Mouse (Mus musculus) heart, embryonic 15.5 days (tissue): ENCODE results near the gene Ptprs. TPM values are rescaled to one million over a fixed set of nuclear protein-coding genes. Genes with fewer than 3 reads are reported as not detected.

Experiments
- ATAC-seq: fragments of 200-750 bp; cut with Nextera tagmentation; replicated peaks from 2 replicates; pipeline ENCODE4 v1.8.0; 2017; ENCODE audit warnings: low read depth, moderate TSS enrichment; ENCODE audit not compliant: insufficient number of reproducible peaks, insufficient read depth, low FRiP score
- H3K27ac ChIP-seq: fragments of 300-500 bp; sonication (generic); 2 replicates; pipeline ENCODE4 v1.5.1; 2015; ENCODE audit warnings: mild to moderate bottlenecking, inconsistent platforms
- H3K27me3 ChIP-seq: fragments of 300-500 bp; sonication (generic); 2 replicates; pipeline ENCODE4 v1.6.1; 2015; ENCODE audit warnings: inconsistent platforms
- H3K36me3 ChIP-seq: fragments of 300-500 bp; sonication (generic); 2 replicates; pipeline ENCODE4 v1.6.1; 2015; ENCODE audit warnings: mild to moderate bottlenecking, inconsistent platforms
- H3K4me1 ChIP-seq: fragments of 300-500 bp; sonication (generic); replicated peaks from 2 replicates; pipeline ENCODE4 v1.6.1; 2015; ENCODE audit warnings: inconsistent platforms
- H3K4me2 ChIP-seq: fragments of 300-500 bp; sonication (generic); 2 replicates; pipeline ENCODE4 v1.6.1; 2015; ENCODE audit warnings: inconsistent platforms, mild to moderate bottlenecking, moderate library complexity
- H3K4me3 ChIP-seq: fragments of 300-500 bp; sonication (generic); 2 replicates; pipeline ENCODE4 v1.5.1; 2015; ENCODE audit warnings: mild to moderate bottlenecking, inconsistent platforms
- H3K9ac ChIP-seq: fragments of 300-500 bp; sonication (generic); 2 replicates; pipeline ENCODE4 v1.6.1; 2015; ENCODE audit warnings: mild to moderate bottlenecking, inconsistent platforms
- H3K9me3 ChIP-seq: fragments of 300-500 bp; sonication (generic); replicated peaks from 2 replicates; pipeline ENCODE4 v1.6.1; 2016; ENCODE audit warnings: inconsistent platforms
- WGBS: fragments of 180-500 bp; shearing (Covaris S2); methylation state at CpG from one replicate; pipeline ENCODE4 v1.1.7; 2015; ENCODE audit warnings: mixed read lengths; 5-methylcytosine and 5-hydroxymethylcytosine counted together
- polyA plus RNA-seq: library from polyadenylated mRNA; unstranded; fragments of >200 nt; fragmentation: Nextera tagmentation; extraction: Ambion mirVana; gene quantifications from 2 replicates; pipeline ENCODE4 v1.2.1, GENCODE M21; 2015

The Ptprs gene
- polyA plus RNA-seq, 1 experiment from 2014 or later = 37.6 TPM

GRCm38 (mm10) chr17:56473611-56473905, 2.7 kb downstream of the Ptprs start:
- Histone ChIP-seq H3K4me3 (peak overlapping the region; percentile 86), H3K36me3 (no peaks in the 10 kb centered on the region), H3K27me3 (peaks cover 59% of the 10 kb centered on the region), H3K4me2 (peak overlapping the region; percentile 99), H3K27ac (no peak overlapping the region), H3K9ac (peak overlapping the region; percentile 86), H3K9me3 (0 out of 2 replicates have a peak, but pooled peaks cover 5% of the 10 kb centered on the region), H3K4me1 (peaks cover 73% of the 10 kb centered on the region)
- 2% methylated on average over 11 of the region's 11 CpGs for WGBS
- ATAC-seq = no peak

GRCm38 (mm10) chr17:56472733-56473610, 3.3 kb downstream of the Ptprs start:
- H3K4me1 ChIP-seq = peaks cover 79% of the 10 kb centered on the region
- peak overlapping the region; percentile 86 for H3K9ac ChIP-seq
- H3K27ac ChIP-seq = no peak overlapping the region

GRCm38 (mm10) chr17:56472121-56472520, 4.2 kb downstream of the Ptprs start:
- no peaks in the 10 kb centered on the region for H3K36me3 ChIP-seq
- H3K27ac ChIP-seq = no peak overlapping the region
- H3K4me1 ChIP-seq = peaks cover 87% of the 10 kb centered on the region
- peak overlapping the region; percentile 50; the same call in 1 of the 2 replicates for H3K9ac ChIP-seq
- peak overlapping the region; percentile 86 for H3K4me3 ChIP-seq
- WGBS = 14% methylated on average over 16 of the region's 16 CpGs
- peak overlapping the region; percentile 99 for H3K4me2 ChIP-seq
- H3K9me3 ChIP-seq = 0 out of 2 replicates have a peak, but pooled peaks cover 5% of the 10 kb centered on the region
- H3K27me3 ChIP-seq = peaks cover 47% of the 10 kb centered on the region
- no peak for ATAC-seq

More at GRCm38 (mm10) chr17:56472733-56473610, 3.3 kb downstream of the Ptprs start:
- Histone ChIP-seq H3K4me3 (peak overlapping the region; percentile 86), H3K36me3 (no peaks in the 10 kb centered on the region), H3K27me3 (peaks cover 55% of the 10 kb centered on the region), H3K9me3 (0 out of 2 replicates have a peak, but pooled peaks cover 5% of the 10 kb centered on the region), H3K4me2 (peak overlapping the region; percentile 99)
- 4% methylated on average over 50 of the region's 50 CpGs for WGBS
- ATAC-seq = no peak

GRCm38 (mm10) chr17:56471136-56471535, 5.1 kb downstream of the Ptprs start:
- H3K27ac ChIP-seq = no peak overlapping the region
- 65% methylated on average over 5 of the region's 5 CpGs for WGBS
- no peaks in the 10 kb centered on the region for H3K36me3 ChIP-seq
- ATAC-seq = no peak
- H3K4me1 ChIP-seq = peaks cover 87% of the 10 kb centered on the region
- no peaks in the 10 kb centered on the region for H3K9me3 ChIP-seq
- H3K4me2 ChIP-seq = no peak overlapping the region
- H3K4me3 ChIP-seq = no peak overlapping the region
- peaks cover 47% of the 10 kb centered on the region for H3K27me3 ChIP-seq
- H3K9ac ChIP-seq = no peak overlapping the region

- Histone ChIP-seq H3K27ac (no peak overlapping the region), H3K4me3 (peak overlapping the region; percentile 45), H3K36me3 (no peaks in the 10 kb centered on the region), H3K4me2 (peak overlapping the region; percentile 72), H3K9me3 (no peaks in the 10 kb centered on the region), H3K9ac (no peak overlapping the region), H3K4me1 (peaks cover 83% of the 10 kb centered on the region), H3K27me3 (peaks cover 47% of the 10 kb centered on the region)
- no peak for ATAC-seq
- WGBS = 25% methylated on average over 10 of the region's 10 CpGs
Measured at GRCm38 (mm10) chr17:56470571-56470970, 5.7 kb downstream of the Ptprs start.

GRCm38 (mm10) chr17:56470001-56470436, 6.3 kb downstream of the Ptprs start:
- peak overlapping the region; percentile 72 for H3K4me2 ChIP-seq
- peak overlapping the region; percentile 75 for H3K27ac ChIP-seq
- 3% methylated on average over 22 of the region's 26 CpGs for WGBS
- no peak for ATAC-seq
- peaks cover 44% of the 10 kb centered on the region for H3K27me3 ChIP-seq
- H3K9me3 ChIP-seq = no peaks in the 10 kb centered on the region
- H3K36me3 ChIP-seq = no peaks in the 10 kb centered on the region
- H3K4me1 ChIP-seq = peaks cover 78% of the 10 kb centered on the region
- peak overlapping the region; percentile 50 for H3K9ac ChIP-seq
- peak overlapping the region; percentile 45 for H3K4me3 ChIP-seq

- Histone ChIP-seq H3K4me1 (peaks cover 70% of the 10 kb centered on the region), H3K27ac (peak overlapping the region; percentile 75), H3K4me3 (peak overlapping the region; percentile 45; the same call in 1 of the 2 replicates)
Measured at GRCm38 (mm10) chr17:56469275-56469674, 7.0 kb downstream of the Ptprs start.

GRCm38 (mm10) chr17:56468870-56469269, 7.4 kb downstream of the Ptprs start:
- Histone ChIP-seq H3K4me2 (peak overlapping the region; percentile 72), H3K27me3 (peaks cover 32% of the 10 kb centered on the region), H3K9me3 (no peaks in the 10 kb centered on the region), H3K36me3 (no peaks in the 10 kb centered on the region), H3K4me1 (peaks cover 67% of the 10 kb centered on the region), H3K9ac (peak overlapping the region; percentile 50; the same call in 1 of the 2 replicates), H3K4me3 (peak overlapping the region; percentile 45; the same call in 1 of the 2 replicates), H3K27ac (peak overlapping the region; percentile 75)
- 27% methylated on average over 7 of the region's 7 CpGs for WGBS
- ATAC-seq = peak; percentile 32

More at GRCm38 (mm10) chr17:56469275-56469674, 7.0 kb downstream of the Ptprs start:
- peak; percentile 3; the same call in 1 of the 2 replicates for ATAC-seq
- H3K36me3 ChIP-seq = no peaks in the 10 kb centered on the region
- peak overlapping the region; percentile 50 for H3K9ac ChIP-seq
- H3K9me3 ChIP-seq = no peaks in the 10 kb centered on the region
- H3K4me2 ChIP-seq = peak overlapping the region; percentile 72
- H3K27me3 ChIP-seq = peaks cover 36% of the 10 kb centered on the region
- WGBS = 28% methylated on average over 8 of the region's 8 CpGs

- Histone ChIP-seq H3K36me3 (no peaks in the 10 kb centered on the region), H3K27me3 (peaks cover 27% of the 10 kb centered on the region), H3K9me3 (no peaks in the 10 kb centered on the region), H3K4me2 (no peak overlapping the region), H3K4me3 (no peak overlapping the region), H3K4me1 (peaks cover 67% of the 10 kb centered on the region), H3K27ac (peak overlapping the region; percentile 75), H3K9ac (no peak overlapping the region)
- ATAC-seq = no peak
- WGBS = 90% methylated on average over 9 of the region's 9 CpGs
Measured at GRCm38 (mm10) chr17:56468380-56468779, 7.9 kb downstream of the Ptprs start.

GRCm38 (mm10) chr17:56467456-56467884, 8.8 kb downstream of the Ptprs start:
- peaks cover 19% of the 10 kb centered on the region for H3K27me3 ChIP-seq
- H3K4me1 ChIP-seq = peaks cover 66% of the 10 kb centered on the region
- H3K4me2 ChIP-seq = peak overlapping the region; percentile 7; the same call in 1 of the 2 replicates
- H3K4me3 ChIP-seq = no peak overlapping the region
- no peaks in the 10 kb centered on the region for H3K9me3 ChIP-seq
- no peaks in the 10 kb centered on the region for H3K36me3 ChIP-seq
- H3K27ac ChIP-seq = peak overlapping the region; percentile 76
- ATAC-seq = no peak
- H3K9ac ChIP-seq = 0 out of 2 replicates have a peak overlapping the region, but pooled peaks have one; percentile 9
- WGBS = 37% methylated on average over 7 of the region's 7 CpGs

GRCm38 (mm10) chr17:56466747-56467146, 9.5 kb downstream of the Ptprs start:
- ATAC-seq = no peak
- Histone ChIP-seq H3K27me3 (peaks cover 14% of the 10 kb centered on the region), H3K4me3 (no peak overlapping the region), H3K9ac (no peak overlapping the region), H3K9me3 (no peaks in the 10 kb centered on the region), H3K4me1 (peaks cover 59% of the 10 kb centered on the region), H3K36me3 (no peaks in the 10 kb centered on the region), H3K27ac (no peak overlapping the region), H3K4me2 (no peak overlapping the region)
- WGBS = 74% methylated on average over 6 of the region's 6 CpGs
